Mouse (Mus musculus): ENCODE results near the gene Macrod1.

DNA sequence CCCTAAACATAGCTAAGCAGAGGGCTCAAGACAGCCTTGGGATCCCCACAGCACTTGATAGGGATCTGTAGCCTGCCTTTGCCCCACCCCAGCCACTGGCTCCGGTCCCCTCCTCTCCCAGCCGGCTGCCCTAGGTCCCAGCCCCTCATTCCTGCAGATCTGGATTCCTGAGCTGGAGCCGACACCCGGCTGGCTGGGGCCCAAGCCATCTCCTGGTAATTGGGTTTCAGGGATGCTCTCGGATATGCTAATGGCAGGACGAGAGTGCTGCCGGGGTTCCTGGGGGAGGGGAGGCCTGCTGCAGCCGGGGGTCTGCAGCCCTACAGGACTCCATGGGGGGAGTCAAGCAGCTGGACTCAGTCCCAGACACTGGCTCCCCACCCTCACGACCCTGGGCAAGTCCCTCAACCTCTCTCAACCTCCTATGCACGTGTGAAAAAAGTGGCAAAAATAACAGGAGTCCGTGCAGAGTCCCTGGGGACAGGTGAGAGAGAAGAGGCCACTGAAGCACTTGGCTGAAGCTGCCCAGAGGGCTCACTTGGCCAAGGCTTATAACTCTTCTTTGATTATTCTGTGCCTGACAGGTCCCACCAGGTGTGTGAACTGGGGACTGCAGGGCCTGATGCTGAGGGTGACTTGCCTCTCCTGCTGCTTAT is 119.6 kb downstream of the Macrod1 start:
- TF ChIP-seq POLR2A (IDR thresholded peaks at IDR 0.05; ENCODE audit: borderline replicate concordance, extremely low read depth, low read depth, low read length) (no peak), CTCF (IDR thresholded peaks at IDR 0.05; ENCODE audit: insufficient read depth, low read length) (no peak)

Measured in lung, adult 2 months (tissue).